Mouse (Mus musculus) adrenal gland, postnatal 14 days (tissue): ENCODE measurements around the gene Des. TPM values are rescaled to one million over a fixed set of nuclear protein-coding genes. Genes with fewer than 3 reads are reported as not detected.

ENCODE experiments used
- DNase-seq: peaks from one replicate; pipeline ENCODE4 v3.0.0; 2021; ENCODE audit warnings: mixed read lengths
- total RNA-seq: library from RNA; stranded (reverse); gene quantifications from 2 replicates; pipeline ENCODE4 v1.2.3, GENCODE M21; 2021

The Des gene
- total RNA-seq, 1 experiment from 2014 or later: 19.8 TPM

- peak; percentile 30 for DNase-seq
Observed at GRCm38 (mm10) chr1:75347279-75347678, 12.8 kb upstream of the Des start.

DNA sequence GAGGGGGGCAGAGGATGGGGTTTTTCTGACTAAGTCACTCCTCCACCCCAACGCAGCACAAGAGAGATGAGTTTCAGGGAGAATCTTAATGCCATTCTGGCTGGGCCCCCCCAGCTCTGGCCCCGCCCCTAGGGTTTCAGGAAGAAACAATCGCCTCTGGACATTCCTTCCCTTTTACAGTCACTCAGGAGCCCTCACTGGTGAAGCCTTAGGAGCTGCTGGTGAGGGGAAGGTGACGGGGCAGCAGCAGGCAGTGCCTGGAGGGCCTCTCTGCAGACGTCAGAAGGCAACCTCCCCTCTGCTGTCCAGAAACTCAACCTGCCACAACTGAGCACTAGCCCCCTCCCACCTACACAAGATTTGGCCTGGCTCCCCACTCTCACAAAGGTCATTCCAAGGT lies 10.9 kb upstream of the Des start:
- no peak for DNase-seq

DNA sequence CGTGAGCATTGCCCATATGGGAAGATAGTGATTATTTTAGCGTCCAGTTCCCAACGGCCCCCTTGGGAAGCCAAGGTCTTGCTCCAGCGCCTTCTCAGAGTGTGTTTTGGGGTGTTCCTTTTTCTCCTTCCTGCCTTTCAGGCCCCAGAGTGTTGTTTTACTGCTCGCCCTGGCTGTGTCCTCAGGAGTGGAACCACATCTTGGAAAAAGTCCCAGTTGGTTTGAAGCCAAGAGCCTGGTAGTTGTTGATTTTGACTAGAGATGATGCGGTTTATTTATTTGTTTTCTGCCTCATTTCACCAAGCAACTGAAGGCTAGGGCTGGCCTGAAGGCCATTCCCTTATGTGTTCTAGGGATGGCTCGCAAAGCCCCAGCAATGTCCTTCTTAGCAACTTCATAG lies 2.9 kb upstream of the Des start:
- DNase-seq: peak; percentile 83

DNA sequence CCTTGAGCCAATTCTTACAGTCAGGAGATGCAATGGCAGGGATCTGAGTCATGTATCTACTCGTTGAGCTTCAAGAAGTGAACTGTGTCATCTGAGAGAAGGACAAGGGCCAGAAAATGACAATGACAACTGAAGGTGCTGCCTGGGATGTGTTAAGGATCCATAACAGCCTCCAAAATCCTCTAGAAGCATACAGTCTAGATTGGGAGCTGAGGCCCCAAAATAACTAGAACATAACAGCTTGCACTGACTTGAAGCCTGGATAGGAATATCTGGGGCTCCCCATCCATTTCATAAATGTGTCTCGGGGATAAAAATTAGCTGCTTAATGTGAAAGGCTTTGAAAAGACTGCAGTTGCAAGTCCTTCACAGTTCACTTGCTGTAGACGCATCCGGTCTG lies 2.1 kb upstream of the Des start:
- no peak for DNase-seq

DNA sequence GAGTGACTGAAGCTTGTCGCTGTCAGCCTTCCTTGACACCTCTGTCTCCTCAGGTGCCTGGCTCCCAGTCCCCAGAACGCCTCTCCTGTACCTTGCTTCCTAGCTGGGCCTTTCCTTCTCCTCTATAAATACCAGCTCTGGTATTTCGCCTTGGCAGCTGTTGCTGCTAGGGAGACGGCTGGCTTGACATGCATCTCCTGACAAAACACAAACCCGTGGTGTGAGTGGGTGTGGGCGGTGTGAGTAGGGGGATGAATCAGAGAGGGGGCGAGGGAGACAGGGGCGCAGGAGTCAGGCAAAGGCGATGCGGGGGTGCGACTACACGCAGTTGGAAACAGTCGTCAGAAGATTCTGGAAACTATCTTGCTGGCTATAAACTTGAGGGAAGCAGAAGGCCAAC lies 783 bp upstream of the Des start:
- DNase-seq: no peak

GRCm38 (mm10) chr1:75361123-75361522 lies 994 bp downstream of the Des start:
- DNase-seq: no peak

DNA sequence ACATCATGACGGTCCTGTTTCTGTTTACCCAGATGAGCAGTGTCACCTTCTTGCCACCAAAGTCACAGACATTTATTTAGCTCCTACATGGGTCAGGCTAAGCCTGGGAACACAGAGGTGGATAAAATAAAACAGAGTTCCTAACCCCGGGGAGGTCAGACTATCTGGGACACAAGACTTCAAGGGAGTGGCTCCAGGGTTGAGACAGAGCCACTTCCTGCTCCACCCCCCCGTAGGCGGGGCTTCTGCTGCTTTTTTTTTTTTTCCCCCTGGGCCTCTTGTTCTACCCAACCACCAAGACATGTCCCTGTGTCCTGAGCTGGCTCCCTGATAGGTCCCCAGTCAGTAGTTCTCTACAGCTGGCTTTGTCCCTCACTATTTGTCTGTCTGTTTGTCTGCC lies 1.6 kb downstream of the Des start:
- DNase-seq: peak; percentile 48

DNA sequence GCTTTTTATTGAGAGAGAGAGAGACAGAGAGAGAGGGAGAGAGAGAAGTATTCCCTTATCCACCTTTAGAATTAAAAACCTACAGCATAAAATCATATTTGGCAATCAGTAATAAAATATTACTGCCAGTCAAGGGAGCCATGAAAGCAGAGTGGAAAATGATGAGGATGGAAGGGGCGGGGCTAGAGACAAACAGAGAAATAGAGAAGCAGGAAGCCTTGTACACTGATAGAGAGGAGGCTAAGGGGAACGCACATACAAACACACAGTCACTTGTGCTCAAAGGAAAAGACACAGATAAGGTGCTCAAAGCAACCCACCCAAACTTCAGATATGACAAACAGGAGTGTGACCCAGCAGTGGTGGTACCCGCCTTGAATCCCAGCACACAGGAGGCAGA lies 3.7 kb downstream of the Des start:
- DNase-seq: no peak

GRCm38 (mm10) chr1:75365510-75366137 lies 5.5 kb downstream of the Des start:
- DNase-seq: no peak

DNA sequence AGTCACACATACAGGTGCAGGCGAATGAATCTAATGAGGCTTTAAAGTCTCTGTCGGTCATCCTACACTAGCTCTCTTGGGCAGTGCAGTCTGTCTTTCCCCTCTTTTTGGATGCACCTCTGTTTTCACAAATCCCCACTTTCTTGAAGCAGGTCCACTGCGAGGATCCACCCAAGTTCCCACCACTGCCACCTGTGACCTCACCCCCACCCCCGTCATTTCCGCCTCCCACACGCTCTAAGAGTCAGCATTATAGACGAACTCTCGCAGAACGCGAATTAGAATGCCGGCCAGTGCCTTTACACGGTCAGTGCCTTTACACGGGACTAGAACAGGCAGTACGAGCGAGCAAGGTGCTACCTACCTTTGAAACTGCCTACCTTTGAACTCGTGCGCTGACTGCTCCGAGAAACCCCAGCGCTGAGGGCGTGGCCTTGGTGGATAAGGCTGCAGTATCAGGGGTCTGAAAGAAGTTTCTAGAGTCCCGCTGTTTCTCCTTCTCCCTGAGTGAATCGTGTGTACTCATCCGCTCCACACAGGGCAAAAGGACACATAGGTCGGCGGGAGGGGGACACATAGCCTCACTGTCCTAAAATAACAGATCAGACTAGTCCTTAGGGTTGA lies 9.3 kb downstream of the Des start:
- no peak for DNase-seq

GRCm38 (mm10) chr1:75369984-75370660 lies 10.0 kb downstream of the Des start:
- peak; percentile 83 for DNase-seq

- peak; percentile 89 for DNase-seq
Observed at GRCm38 (mm10) chr1:75371317-75372095, 11.4 kb downstream of the Des start.

DNA sequence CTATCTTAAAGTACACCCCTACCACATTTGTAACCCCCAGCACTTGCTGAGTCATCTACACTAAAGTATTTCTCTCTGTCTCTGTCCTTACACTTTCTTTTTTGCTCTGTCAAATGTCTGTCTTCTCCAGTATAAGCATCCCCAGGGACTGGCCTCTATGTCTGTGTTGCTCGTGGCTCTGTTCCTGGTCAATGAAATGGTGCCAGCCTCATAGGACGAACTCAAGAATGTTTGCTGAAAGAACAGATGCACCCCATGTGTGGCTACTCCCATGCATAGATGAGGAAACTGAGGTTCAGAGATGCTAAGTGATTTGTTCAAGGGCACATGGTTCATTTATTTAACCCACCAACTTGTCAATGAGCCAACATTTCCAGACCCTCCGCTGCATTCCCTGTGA lies 12.3 kb downstream of the Des start:
- no peak for DNase-seq

GRCm38 (mm10) chr1:75373276-75373675 lies 13.1 kb downstream of the Des start:
- no peak for DNase-seq

DNA sequence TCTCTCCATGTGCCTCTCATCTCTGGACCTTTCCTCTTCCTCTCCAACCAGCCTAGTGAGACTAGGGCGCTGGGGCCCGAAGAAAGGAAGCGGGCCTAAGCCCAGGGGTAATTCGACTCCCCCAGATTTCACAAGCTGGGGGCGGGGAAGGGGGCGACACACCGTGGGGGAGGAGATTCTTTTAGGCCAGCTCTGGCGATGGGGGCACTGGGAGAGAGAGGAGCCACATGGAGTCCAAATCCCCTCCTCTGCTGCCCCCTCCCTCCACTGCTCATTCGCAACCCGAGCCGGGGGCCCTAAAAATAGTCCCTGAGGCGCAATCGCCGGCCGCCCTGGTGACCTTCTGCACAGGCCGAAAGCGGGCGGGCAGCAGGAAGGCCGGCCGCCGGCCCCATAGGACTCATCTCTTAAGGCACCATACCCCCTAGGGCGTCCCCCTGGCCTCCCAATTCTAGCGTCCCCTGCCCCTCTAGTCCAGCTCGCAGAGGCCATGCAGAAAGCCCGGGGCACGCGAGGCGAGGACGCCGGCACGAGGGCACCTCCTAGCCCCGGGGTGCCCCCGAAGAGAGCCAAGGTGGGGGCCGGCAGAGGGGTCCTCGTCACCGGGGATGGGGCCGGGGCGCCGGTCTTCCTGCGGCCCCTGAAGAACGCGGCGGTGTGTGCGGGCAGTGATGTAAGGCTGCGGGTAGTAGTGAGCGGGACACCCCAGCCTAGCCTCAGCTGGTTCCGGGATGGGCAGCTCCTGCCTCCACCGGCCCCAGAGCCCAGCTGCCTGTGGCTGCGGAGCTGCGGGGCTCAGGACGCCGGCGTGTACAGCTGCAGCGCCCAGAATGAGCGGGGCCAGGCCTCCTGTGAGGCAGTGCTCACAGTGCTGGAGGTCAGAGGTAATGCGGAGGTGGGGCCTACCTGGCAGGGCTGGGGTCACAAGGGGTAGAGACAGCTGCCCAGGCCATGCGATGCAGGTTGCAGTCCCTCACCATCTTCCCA lies 15.1 kb downstream of the Des start, which contains the start of gene Speg:
Gene Speg (plus strand): TSS at position 348 of the 987 bp plus-strand sequence.
- DNase-seq: no peak

DNA sequence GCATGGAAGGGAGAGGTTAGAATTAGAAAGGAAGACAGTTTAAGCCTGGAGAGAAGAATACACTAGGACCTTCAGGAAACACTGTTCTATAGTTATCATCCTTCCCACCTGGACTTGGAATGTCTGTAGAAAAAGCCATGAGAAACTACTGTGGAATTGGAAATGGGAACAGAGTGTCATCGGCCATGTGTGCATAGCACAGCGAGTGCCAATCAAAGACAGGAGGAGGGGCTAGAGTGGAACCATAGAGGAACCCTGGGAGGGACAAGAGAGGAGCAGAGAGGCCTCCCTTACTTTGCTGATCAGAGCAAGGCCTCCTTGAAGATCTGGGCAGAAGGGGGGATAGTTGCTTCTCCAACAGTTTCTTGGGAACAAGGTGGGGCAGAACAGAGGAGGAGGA lies 19.1 kb downstream of the Des start:
- no peak for DNase-seq

DNA sequence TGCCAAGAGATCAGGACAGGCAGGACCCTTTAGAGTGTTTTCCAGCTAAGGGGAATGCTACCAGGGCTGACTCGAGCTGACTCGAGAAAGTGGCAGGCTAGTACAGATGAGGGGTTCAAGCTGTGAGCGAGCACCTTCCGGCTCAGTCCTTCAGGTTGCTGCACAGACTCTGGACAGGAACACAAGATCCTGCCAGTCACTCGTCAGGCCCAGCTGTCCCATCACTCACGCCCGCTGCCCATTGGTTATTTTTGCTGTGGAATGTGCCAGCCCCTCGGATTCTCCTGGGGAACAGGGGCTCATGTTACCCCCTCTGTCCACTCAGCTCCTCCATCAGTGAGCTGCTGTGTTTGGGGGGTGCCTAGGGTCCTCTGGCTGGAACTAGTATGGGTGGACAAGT lies 19.8 kb downstream of the Des start:
- DNase-seq: no peak

- no peak for DNase-seq
Observed at GRCm38 (mm10) chr1:75380951-75381350, 20.8 kb downstream of the Des start.

- DNase-seq: peak; percentile 61
Observed at GRCm38 (mm10) chr1:75381482-75382355, 21.6 kb downstream of the Des start.

GRCm38 (mm10) chr1:75382356-75383071 lies 22.4 kb downstream of the Des start:
- DNase-seq: peak; percentile 28
